Mouse (Mus musculus) megakaryocyte, embryonic 14.5 days (primary cell): ENCODE data around the gene Hfe2.

Source experiments
- FLI1 ChIP-seq: IDR thresholded peaks from 2 replicates; pipeline ENCODE4 v1.6.1; 2012; ENCODE audit warnings: low read length, inconsistent platforms, mixed read lengths
- GATA1 ChIP-seq: IDR thresholded peaks from 3 replicates; pipeline ENCODE4 v1.6.1; 2012; ENCODE audit warnings: mixed read lengths, low read length, inconsistent platforms, borderline replicate concordance

DNA sequence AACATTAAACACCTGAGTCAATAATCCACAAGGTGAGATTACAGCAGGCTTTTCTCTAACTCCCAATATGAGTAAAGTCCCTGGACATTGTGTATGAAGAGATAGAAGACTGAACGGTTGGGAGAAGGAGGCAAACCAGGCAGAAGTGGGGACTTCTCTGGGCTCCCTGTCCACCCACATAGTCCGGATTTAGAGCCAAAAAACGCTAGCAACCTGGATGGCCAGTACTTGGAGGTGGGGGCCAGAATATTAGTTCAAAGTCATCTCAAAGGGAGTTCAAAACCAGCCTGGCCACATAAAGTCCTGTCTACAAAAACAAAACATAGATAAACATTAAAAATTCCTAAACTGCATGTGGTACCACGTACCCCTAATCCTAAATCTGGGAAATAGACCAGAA lies 21.0 kb upstream of the Hfe2 start:
- TF ChIP-seq GATA1 (no peak), FLI1 (no peak)
